In genomic region chrX:129742981-129743380, GRCm38 (mm10) we compare ENCODE assay signal across 21 mouse cellular contexts. TPM values are rescaled to one million over a fixed set of nuclear protein-coding genes. Genes with fewer than 3 reads are reported as not detected.
A peak's percentile ranks its signal among the peaks of the same experiment; 100 is the strongest.
DNase-seq lines count a peak whose midpoint lies in the region; ATAC-seq lines count a peak whose summit lies in the region.
"Had no signal": no experiment of that assay in that cellular context is flagged by ENCODE, and none has a peak within 500 bp of the region (broad histone marks: within the 10 kb centered on the region; RNA-seq: fewer than 3 reads in every experiment).

No protein-coding gene starts in this region.

- WGBS in limb, embryonic 10.5 days = 86% methylated on average over 3 of the region's 3 CpGs

- peak; percentile 44 for ATAC-seq in granulocyte monocyte progenitor cell, adult 5-6 weeks (replicated peaks; ENCODE audit: poor library complexity, severe bottlenecking)
- peak; percentile 43; the same call in 1 of the 2 replicates for ATAC-seq in megakaryocyte, adult 5-6 weeks (ENCODE audit: poor library complexity, severe bottlenecking)
- ATAC-seq: forebrain, embryonic 13.5 days; forebrain, embryonic 15.5 days; forebrain, postnatal 0 days had no signal

- H3K9me3 ChIP-seq in limb, embryonic 10.5 days (replicated peaks) = no peaks in the 10 kb centered on the region
- H3K9me3 ChIP-seq: embryonic facial prominence, embryonic 10.5 days; embryonic facial prominence, embryonic 12.5 days; forebrain, embryonic 13.5 days; forebrain, embryonic 15.5 days had no signal

- H3K27me3 ChIP-seq in limb, embryonic 10.5 days (ENCODE audit: low read depth, poor library complexity, severe bottlenecking) = no peaks in the 10 kb centered on the region
- H3K27me3 ChIP-seq: embryonic facial prominence, embryonic 12.5 days; forebrain, embryonic 13.5 days; forebrain, embryonic 15.5 days had no signal

- no peak overlapping the region for H3K27ac ChIP-seq in limb, embryonic 10.5 days
- H3K27ac ChIP-seq: embryonic facial prominence, embryonic 10.5 days; embryonic facial prominence, embryonic 12.5 days; forebrain, embryonic 13.5 days; forebrain, embryonic 15.5 days had no signal

- H3K4me1 ChIP-seq in limb, embryonic 10.5 days = no peaks in the 10 kb centered on the region
- H3K4me1 ChIP-seq: embryonic facial prominence, embryonic 10.5 days; embryonic facial prominence, embryonic 12.5 days; forebrain, embryonic 13.5 days; forebrain, embryonic 15.5 days had no signal

- H3K4me3 ChIP-seq in limb, embryonic 10.5 days = no peak overlapping the region
- H3K4me3 ChIP-seq: embryonic facial prominence, embryonic 10.5 days; embryonic facial prominence, embryonic 12.5 days; forebrain, embryonic 13.5 days; forebrain, embryonic 15.5 days had no signal

- intact Hi-C loops in heart, postnatal 10 days (cut with DNase I) = no loop called here

- DNase-seq in 416B (ENCODE audit: low read depth) (peak; percentile 64), MEL-GATA-1-ER (ENCODE audit: extremely low read depth, low read depth) (peak; percentile 89)
- DNase-seq in urinary bladder, postnatal 36 days (ENCODE audit: low spot score in 2 of 2) = no peak
- no peak for DNase-seq in heart, postnatal 10 days
- DNase-seq in limb, embryonic 10.5 days (ENCODE audit: low spot score) = no peak
- DNase-seq in spleen, postnatal 10 days (ENCODE audit: low spot score in 2 of 2) = no peak
- DNase-seq: adrenal gland, adult 2 months; adrenal gland, postnatal 14 days; adrenal gland, postnatal 36 days; cerebellum, adult 11-12 months; cerebellum, adult 2 months; cerebellum, adult 9-10 months; cerebellum, postnatal 10 days; cerebellum, postnatal 25 days; forebrain, postnatal 0 days had no signal

- H3K36me3 ChIP-seq in limb, embryonic 10.5 days = no peaks in the 10 kb centered on the region
- H3K36me3 ChIP-seq: embryonic facial prominence, embryonic 10.5 days; embryonic facial prominence, embryonic 12.5 days; forebrain, embryonic 15.5 days had no signal

RNA-seq across cellular contexts. Expression of gene Diaph2, which starts 6.6 kb away (rescaled TPM):
- total RNA-seq in granulocyte monocyte progenitor cell, adult 5-6 weeks (2014; fragmentation: Nextera tagmentation) = 33.7 and 34.0 TPM in 2 replicates
- total RNA-seq in granulocyte monocyte progenitor cell, adult 5-6 weeks (2017) = 10.9 and 17.8 TPM in 2 replicates
- total RNA-seq in megakaryocyte, adult 5-6 weeks (2015) = 71.5 and 75.0 TPM in 2 replicates
- 33.8 and 36.5 TPM in 2 replicates for total RNA-seq in megakaryocyte, adult 5-6 weeks (2017)
- 10 to 100 TPM; 16.3 to 18.3 TPM for total RNA-seq in heart, postnatal 10 days (2021)
- 2.5 and 3.6 TPM in 2 replicates for polyA plus RNA-seq in limb, embryonic 10.5 days (2016; fragmentation: Nextera tagmentation; extraction: Ambion mirVana)

Comparison
In these comparisons a context has a peak if more than half of its experiments do, and no peak if none do; other contexts are left out.
1. DNase-seq: peak in 416B (single experiment) and MEL-GATA-1-ER (single experiment); none in urinary bladder, postnatal 36 days (0 of 2), heart, postnatal 10 days (0 of 2), limb, embryonic 10.5 days (single experiment) and spleen, postnatal 10 days (0 of 2).